Mouse (Mus musculus) forebrain, embryonic 12.5 days (tissue): Measurements from ENCODE around the gene Cenpo. TPM values are rescaled to one million over a fixed set of nuclear protein-coding genes. Genes with fewer than 3 reads are reported as not detected.
A peak's percentile ranks its signal among the peaks of the same experiment; 100 is the strongest.

Experiments
- ATAC-seq: fragments of 200-750 bp; cut with Nextera tagmentation; 2 replicates; pipeline ENCODE4 v1.8.0; 2017; ENCODE audit warnings: moderate TSS enrichment; ENCODE audit not compliant: low FRiP score
- H3K27ac ChIP-seq: fragments of 300-500 bp; sonication (generic); 2 replicates; pipeline ENCODE4 v1.5.1; 2016; ENCODE audit warnings: mild to moderate bottlenecking
- H3K27me3 ChIP-seq: fragments of 300-500 bp; sonication (generic); 2 replicates; pipeline ENCODE4 v1.6.1; 2016; ENCODE audit warnings: mild to moderate bottlenecking
- H3K36me3 ChIP-seq: fragments of 300-500 bp; sonication (generic); replicated peaks from 2 replicates; pipeline ENCODE4 v1.6.1; 2016; ENCODE audit warnings: mild to moderate bottlenecking
- H3K4me1 ChIP-seq: fragments of 300-500 bp; sonication (generic); 2 replicates; pipeline ENCODE4 v1.6.1; 2016
- H3K4me2 ChIP-seq: fragments of 300-500 bp; sonication (generic); 2 replicates; pipeline ENCODE4 v1.6.1; 2016; ENCODE audit warnings: mild to moderate bottlenecking, moderate library complexity
- H3K4me3 ChIP-seq: fragments of 300-500 bp; sonication (generic); replicated peaks from 2 replicates; pipeline ENCODE4 v1.5.1; 2016; ENCODE audit warnings: mild to moderate bottlenecking
- H3K9ac ChIP-seq: fragments of 300-500 bp; sonication (generic); 2 replicates; pipeline ENCODE4 v1.6.1; 2016; ENCODE audit warnings: mild to moderate bottlenecking
- H3K9me3 ChIP-seq: fragments of 300-500 bp; sonication (generic); 2 replicates; pipeline ENCODE4 v1.6.1; 2016
- WGBS: fragments of 180-500 bp; shearing (Covaris S2); methylation state at CpG from one replicate; pipeline ENCODE4 v1.1.7; 2016; 5-methylcytosine and 5-hydroxymethylcytosine counted together
- polyA plus RNA-seq: library from polyadenylated mRNA; unstranded; fragments of >200 nt; fragmentation: Nextera tagmentation; extraction: Ambion mirVana; gene quantifications from 2 replicates; pipeline ENCODE4 v1.2.1, GENCODE M21; 2016

The Cenpo gene
- polyA plus RNA-seq, 1 experiment from 2014 or later: 16.3 TPM

- 0 out of 2 replicates have a peak, but pooled peaks have one; percentile 39 for ATAC-seq
- H3K27me3 ChIP-seq: no peaks in the 10 kb centered on the region
- 73% methylated on average over 7 of the region's 7 CpGs for WGBS
These were observed 73.8 kb downstream of the Cenpo start for GRCm38 (mm10) chr12:4160322-4160721.

GRCm38 (mm10) chr12:4158868-4159632 is 75.0 kb downstream of the Cenpo start:
- no peak overlapping the region for H3K27ac ChIP-seq
- H3K4me3 ChIP-seq: no peak overlapping the region
- no peak for ATAC-seq
- 93% methylated on average over 7 of the region's 7 CpGs for WGBS
- no peaks in the 10 kb centered on the region for H3K9me3 ChIP-seq
- H3K36me3 ChIP-seq: no peaks in the 10 kb centered on the region
- peaks cover 3% of the 10 kb centered on the region for H3K4me1 ChIP-seq
- H3K9ac ChIP-seq: no peak overlapping the region
- no peaks in the 10 kb centered on the region for H3K27me3 ChIP-seq
- no peak overlapping the region for H3K4me2 ChIP-seq

More at GRCm38 (mm10) chr12:4160322-4160721, 73.8 kb downstream of the Cenpo start:
- Histone ChIP-seq H3K9me3 (no peaks in the 10 kb centered on the region), H3K36me3 (no peaks in the 10 kb centered on the region), H3K4me3 (no peak overlapping the region), H3K4me1 (peaks cover 3% of the 10 kb centered on the region), H3K27ac (no peak overlapping the region), H3K9ac (no peak overlapping the region), H3K4me2 (no peak overlapping the region)

- WGBS: 90% methylated on average over 3 of the region's 3 CpGs
- Histone ChIP-seq H3K4me1 (peaks cover 3% of the 10 kb centered on the region), H3K9ac (no peak overlapping the region), H3K27me3 (no peaks in the 10 kb centered on the region), H3K4me3 (no peak overlapping the region), H3K27ac (no peak overlapping the region), H3K4me2 (no peak overlapping the region), H3K9me3 (no peaks in the 10 kb centered on the region), H3K36me3 (no peaks in the 10 kb centered on the region)
- ATAC-seq: no peak
These were observed 75.9 kb downstream of the Cenpo start for GRCm38 (mm10) chr12:4158179-4158578.

GRCm38 (mm10) chr12:4157466-4157865 is 76.6 kb downstream of the Cenpo start:
- no peak for ATAC-seq
- Histone ChIP-seq H3K9ac (no peak overlapping the region), H3K4me3 (no peak overlapping the region), H3K36me3 (no peaks in the 10 kb centered on the region), H3K4me2 (no peak overlapping the region), H3K27me3 (no peaks in the 10 kb centered on the region), H3K27ac (no peak overlapping the region), H3K4me1 (peaks cover 3% of the 10 kb centered on the region), H3K9me3 (no peaks in the 10 kb centered on the region)
- WGBS: 92% methylated on average over 2 of the region's 2 CpGs

- Histone ChIP-seq H3K9me3 (no peaks in the 10 kb centered on the region), H3K9ac (no peak overlapping the region), H3K36me3 (no peaks in the 10 kb centered on the region), H3K27ac (no peak overlapping the region), H3K4me2 (no peak overlapping the region), H3K27me3 (no peaks in the 10 kb centered on the region), H3K4me1 (no peaks in the 10 kb centered on the region), H3K4me3 (no peak overlapping the region)
- no peak for ATAC-seq
- WGBS: 93% methylated on average over 3 of the region's 3 CpGs
These were observed 82.1 kb downstream of the Cenpo start for GRCm38 (mm10) chr12:4151969-4152368.

- H3K4me3 ChIP-seq: no peak overlapping the region
These were observed 83.2 kb downstream of the Cenpo start for GRCm38 (mm10) chr12:4150936-4151335.

More at GRCm38 (mm10) chr12:4150936-4151335, 83.2 kb downstream of the Cenpo start:
- Histone ChIP-seq H3K27ac (no peak overlapping the region), H3K36me3 (no peaks in the 10 kb centered on the region), H3K4me2 (no peak overlapping the region), H3K9me3 (no peaks in the 10 kb centered on the region), H3K9ac (no peak overlapping the region), H3K4me1 (no peaks in the 10 kb centered on the region), H3K27me3 (no peaks in the 10 kb centered on the region)
- no peak for ATAC-seq
- 95% methylated on average over 2 of the region's 2 CpGs for WGBS

Other genes with a start within 250 kb of the Cenpo start
- gene Efr3b, start 195.4 kb downstream of the Cenpo start, polyA plus RNA-seq: 24.5 and 27.2 TPM in 2 replicates
- 11.3 and 13.3 TPM in 2 replicates for gene Dnajc27, start 151.7 kb downstream of the Cenpo start, polyA plus RNA-seq
- 8.0 and 8.1 TPM in 2 replicates for gene Adcy3, start 101.2 kb downstream of the Cenpo start, polyA plus RNA-seq
- 5.4 and 5.7 TPM in 2 replicates for gene Ptrhd1, start 267 bp downstream of the Cenpo start, polyA plus RNA-seq
- gene Ncoa1, start 242.9 kb upstream of the Cenpo start, polyA plus RNA-seq: 9.1 and 11.1 TPM in 2 replicates